Mouse (Mus musculus): Measurements from ENCODE around the gene Cplane1.
A peak's percentile ranks its signal among the peaks of the same experiment; 100 is the strongest.
"Not testable (repeated sequence)": the region's sequence is repeated elsewhere in the genome, so short reads cannot be mapped to it uniquely, and the experiment has no call there.

Gene Cplane1

GRCm38 (mm10) chr15:8168591-8169265 lies at the start of gene Cplane1:
Gene Cplane1 (plus strand): TSS chr15:8169106.
- DNase-seq, result peak; percentile 95

DNA sequence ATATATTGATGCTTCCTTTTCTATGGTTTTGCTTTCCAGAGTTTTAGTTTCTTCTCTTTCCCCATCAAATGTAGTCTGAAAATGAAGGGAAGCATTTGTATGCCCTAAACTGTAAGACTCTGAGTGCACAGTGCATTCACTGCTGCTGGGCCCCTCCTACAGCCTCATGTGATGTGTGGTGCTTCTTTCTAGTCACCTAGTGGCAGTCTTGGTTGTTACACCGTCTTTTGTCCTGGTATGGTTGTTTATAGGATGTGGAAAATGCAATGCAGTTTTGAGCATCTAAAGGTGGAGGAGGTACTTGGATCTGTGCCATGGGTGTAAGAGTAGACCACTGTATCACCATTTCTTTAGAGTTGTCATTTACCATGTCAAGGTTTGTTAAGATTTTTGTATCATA lies 39.6 kb upstream of the Cplane1 start:
- no peak for DNase-seq

DNA sequence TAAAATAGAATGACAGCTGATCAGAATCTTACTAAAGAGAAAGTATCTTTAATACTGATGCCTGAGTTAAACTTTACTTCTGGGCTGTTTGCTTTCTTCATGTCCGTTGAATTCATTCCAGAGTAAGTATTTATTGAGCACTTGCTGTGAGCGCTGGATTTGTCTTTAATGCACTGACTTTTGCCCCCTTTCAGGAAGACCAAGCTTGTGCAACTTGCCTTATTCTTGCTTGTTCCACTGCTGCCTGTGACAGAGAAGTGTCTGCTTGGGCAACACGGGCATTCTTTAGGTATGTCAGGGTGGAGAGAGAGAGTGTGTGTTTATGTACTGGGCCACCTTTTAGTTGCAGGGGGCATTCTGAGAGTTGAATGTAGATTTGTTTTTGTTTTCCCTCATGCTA lies 37.6 kb upstream of the Cplane1 start:
- DNase-seq, result no peak

GRCm38 (mm10) chr15:8131761-8132160 lies 37.1 kb upstream of the Cplane1 start:
- DNase-seq, result no peak

- no peak for DNase-seq
Measured at GRCm38 (mm10) chr15:8135606-8136005, 33.3 kb upstream of the Cplane1 start.

- DNase-seq, result no peak
Measured at GRCm38 (mm10) chr15:8161841-8162240, 7.1 kb upstream of the Cplane1 start.

- no peak for DNase-seq
Measured at GRCm38 (mm10) chr15:8169266-8169746, 400 bp downstream of the Cplane1 start.

DNA sequence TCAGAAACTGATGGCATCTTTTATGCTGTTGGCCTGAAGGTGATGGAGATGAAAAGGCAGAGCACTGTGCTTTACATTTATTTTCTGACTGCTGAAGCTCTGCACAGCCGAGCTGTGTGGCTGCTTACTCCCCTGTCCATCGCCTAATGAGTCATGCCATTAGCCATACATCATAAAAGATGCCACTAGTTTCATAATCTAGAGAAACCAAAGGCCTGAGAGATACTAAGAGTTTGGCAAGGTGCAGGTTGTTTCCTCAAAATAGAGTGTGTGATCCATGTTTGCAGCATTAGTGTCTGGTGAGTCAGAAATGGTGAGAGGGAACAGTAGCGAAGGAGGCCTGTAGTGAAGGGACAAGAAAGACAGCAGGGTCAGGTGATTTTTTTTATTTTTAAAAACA lies 20.7 kb downstream of the Cplane1 start:
- DNase-seq, result no peak

DNA sequence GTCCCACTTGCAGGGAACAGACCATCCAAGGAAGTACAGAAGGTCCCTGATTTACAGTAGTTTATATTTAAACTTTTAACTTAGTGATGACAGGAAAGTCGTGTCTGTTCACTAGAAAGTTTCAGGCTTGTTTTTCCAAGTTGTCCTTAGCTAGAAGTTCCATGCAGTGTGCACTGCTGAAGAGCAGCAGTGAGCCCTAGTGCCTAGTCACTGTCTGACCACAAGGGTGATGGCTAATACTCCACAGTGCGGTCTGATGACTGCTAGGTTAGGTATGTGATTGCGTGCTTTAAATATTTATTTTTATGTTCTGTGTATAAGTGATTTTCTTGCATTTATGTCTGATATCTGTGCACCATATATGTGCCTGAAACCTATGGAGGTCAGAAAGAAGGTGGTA lies 21.5 kb downstream of the Cplane1 start:
- DNase-seq, result no peak

DNA sequence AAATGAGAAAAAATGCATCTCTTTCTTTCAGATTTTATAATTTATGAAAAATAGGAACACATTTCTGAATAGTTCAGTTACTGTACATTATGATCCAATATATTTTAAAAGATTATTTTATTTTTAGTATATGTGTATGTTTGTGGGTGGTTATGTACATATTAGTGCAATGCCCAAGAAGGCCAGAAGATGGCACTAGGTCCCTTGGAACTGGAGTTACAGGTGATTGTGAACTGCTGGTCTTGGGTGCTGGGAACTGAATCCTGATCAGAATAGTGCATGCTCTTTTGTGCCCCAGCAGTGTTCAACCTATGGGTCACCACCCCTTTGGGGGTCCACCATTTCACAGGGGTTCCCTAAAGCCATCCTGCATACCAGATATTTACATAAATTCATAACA lies 31.4 kb downstream of the Cplane1 start:
- no peak for DNase-seq

DNA sequence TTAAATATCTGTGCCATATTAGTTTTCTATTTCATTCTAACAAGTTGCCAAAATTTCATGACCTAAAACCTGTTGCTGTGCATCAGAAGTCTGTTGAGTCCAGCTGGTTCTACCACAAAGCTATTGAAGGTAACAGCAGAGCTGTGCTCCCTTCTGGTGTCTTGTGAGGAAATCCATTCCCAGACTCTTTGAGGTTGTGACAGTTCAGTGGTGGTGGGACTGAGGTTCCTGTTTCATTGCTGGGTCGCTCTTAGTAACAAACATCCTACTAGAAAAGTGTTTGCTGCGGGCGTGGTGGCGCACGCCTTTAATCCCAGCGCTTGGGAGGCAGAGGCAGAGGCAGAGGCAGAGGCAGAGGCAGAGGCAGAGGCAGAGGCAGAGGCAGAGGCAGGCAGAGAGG lies 39.5 kb downstream of the Cplane1 start:
- DNase-seq, result no peak

GRCm38 (mm10) chr15:8214811-8215210 lies 45.9 kb downstream of the Cplane1 start:
- DNase-seq, result no peak

DNA sequence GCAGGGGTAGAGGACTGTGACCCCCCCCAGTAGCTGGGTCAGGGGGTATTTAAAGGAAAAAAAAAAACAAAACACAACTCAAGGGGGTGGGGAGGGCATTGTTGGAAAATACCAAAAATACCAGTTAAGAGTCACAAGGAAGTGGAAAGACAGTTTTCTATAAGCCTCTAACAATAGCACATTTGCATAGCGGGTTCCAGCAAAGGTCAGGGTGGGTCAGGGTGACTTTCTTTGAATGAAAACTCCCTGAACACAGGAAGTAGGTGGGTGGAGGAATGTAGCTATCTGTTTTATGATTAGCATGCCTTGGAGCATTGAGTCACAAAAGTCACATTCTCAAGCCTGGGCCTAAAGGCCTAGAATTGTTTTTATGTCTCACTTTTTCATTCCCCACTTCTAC lies 65.3 kb downstream of the Cplane1 start:
- not testable (repeated sequence) for DNase-seq

GRCm38 (mm10) chr15:8265946-8266345 lies 97.0 kb downstream of the Cplane1 start:
- DNase-seq, result no peak

DNA sequence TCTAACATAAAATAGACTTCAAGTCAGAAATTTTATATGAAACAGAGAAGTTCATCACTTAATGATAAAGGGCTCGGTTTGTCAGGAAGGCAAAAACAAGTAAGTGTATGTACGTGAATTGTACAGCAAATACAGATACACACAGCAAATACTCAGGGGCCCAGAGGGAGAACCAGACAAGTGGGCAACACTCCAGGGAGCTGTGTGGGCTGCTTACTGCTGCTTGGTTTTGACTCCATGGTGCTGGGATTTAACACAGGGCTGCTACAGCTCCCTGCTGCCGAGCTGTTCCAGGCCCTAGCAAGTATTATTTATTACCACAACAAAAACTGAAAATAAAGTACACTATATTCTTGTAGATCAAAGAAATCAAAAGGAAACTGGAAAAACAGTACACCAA lies 98.3 kb downstream of the Cplane1 start:
- DNase-seq, result no peak

GRCm38 (mm10) chr15:8268231-8268630 lies 99.3 kb downstream of the Cplane1 start:
- no peak for DNase-seq

- DNase-seq, result no peak
Measured at GRCm38 (mm10) chr15:8271952-8272351, 103.0 kb downstream of the Cplane1 start.

DNA sequence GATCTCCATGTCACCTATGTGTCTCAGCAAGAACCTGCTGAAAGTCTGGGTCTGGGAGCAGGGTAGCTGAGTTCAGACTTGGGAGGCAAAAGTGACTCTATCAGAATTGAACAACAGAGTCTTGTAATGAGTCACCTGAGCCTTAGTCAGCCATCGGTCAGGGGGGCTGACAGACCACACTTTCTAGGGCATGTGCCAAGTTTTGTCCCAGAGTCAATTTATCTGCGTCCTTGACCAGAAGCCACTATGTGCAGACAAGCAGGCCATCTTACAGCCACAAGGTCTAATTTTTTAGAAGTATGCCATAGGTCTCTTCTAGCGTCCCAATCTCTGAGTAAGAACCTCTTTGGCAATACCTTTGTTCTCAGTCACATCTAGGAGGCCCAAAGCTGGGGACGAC lies 109.0 kb downstream of the Cplane1 start:
- DNase-seq, result not testable (repeated sequence)

GRCm38 (mm10) chr15:8279320-8279779 lies 110.4 kb downstream of the Cplane1 start:
- peak; percentile 15 for DNase-seq

DNA sequence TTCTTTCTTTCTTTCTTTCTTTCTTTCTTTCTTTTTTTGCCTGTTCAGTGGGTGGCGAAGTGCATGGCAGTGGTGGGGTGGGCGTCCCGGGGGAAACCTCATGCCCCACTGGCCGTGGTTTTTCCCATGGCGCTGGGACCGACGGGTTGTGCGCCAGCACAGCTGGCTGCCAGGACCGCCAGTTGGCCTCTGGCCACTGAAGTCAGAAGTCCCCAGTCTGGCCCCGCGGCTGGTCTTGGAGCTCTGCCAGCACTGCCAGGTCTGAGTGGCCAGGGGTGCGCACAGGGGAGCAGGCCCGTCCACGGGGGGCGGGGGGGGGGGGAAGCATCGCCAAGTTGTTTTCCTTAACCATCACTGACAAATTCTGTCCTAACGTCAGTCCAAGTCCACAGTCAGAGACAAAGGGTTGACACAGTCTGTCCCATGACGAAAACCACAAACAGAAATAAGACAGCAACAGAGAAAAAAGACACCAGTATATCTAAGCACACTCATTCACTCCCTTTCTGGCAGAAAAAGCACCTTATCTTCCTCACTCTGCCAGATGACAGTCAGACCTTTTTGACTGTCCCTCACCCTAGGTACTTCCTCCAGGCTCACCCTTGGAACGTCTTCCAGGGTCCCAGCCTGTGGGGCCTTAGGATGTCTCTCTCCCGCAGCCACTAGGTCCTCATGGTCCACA lies 111.2 kb downstream of the Cplane1 start:
- DNase-seq, result peak; percentile 65

DNA sequence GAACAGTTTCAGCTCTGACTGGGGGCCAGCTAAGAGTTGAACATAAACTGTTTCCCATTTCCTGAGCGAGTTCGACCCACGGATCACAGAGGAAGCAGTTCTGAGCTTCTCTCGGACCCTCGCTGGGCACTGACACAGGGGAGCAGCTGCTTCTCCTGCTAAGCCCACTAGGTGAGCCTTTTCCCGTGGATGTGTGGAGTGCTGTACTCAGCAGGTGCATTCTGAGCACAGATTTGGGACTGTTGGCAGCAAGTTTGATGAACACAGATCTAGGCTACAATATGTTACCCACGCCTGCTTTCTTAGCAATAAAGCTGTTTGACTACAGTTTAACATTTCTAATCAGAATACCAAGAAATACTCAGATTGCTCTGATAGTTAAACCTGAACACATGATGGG lies 112.8 kb downstream of the Cplane1 start:
- no peak for DNase-seq

DNA sequence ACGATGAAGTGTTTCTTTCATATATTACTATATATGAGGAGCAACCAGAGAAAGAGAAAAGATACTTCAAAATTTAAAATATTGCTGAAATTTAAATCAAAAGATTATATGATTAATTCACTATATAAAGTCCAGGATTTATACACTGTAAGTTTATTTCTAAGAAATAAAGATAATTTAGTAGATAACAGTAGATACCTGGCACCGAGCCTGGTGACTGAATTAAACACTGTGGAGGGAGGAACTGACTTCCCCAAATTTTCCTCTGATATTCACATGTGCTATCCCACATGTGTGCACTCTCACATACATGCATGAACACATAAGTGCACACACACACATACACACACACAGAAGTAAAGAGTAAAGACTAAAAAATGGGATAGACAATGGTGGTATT lies 113.2 kb downstream of the Cplane1 start:
- DNase-seq, result no peak

DNA sequence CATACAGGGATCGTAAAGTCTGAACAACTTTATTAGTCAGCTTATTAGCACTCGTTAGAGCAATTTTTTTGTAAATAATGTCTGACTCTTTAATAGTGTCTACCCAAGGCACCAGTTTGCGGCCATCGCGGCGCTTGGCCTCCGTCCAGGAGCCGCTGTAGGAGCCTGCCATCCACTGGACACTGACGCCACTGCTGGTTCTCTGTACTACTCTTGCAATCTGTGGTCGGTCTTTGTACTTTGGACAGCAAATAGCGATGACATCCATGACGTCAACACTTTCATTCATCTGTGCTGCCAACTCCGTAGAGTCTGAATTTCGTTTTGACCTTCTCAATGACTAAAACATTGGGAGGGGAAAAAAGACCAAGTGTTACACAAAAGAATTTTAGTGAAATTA lies 122.3 kb downstream of the Cplane1 start:
- DNase-seq, result peak; percentile 6

DNA sequence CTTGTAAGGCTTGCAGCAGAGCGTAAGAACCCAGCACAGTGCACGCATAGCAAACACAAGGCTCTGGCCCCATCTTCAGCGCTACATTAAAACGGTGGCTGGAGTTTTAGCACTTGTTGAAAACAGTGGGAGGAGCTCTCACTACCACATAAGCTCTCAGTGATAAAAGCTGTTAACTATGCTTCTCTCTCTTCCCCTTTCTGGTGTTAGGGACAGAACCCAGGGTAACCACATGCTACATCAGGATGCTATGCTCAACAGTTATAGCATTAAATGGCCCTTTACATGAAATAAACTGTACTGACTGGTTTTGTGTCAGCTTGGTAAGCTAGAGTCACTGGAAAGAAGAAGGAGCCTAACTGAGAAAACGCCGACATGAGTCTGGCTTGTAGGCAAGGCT lies 125.2 kb downstream of the Cplane1 start:
- no peak for DNase-seq

GRCm38 (mm10) chr15:8302944-8303343 lies 134.0 kb downstream of the Cplane1 start:
- DNase-seq, result no peak

All from lung, postnatal 14 days (tissue).